29 mouse cellular contexts compared by ENCODE assay signal in genomic region chr11:21478191-21478590, GRCm38 (mm10).
DNase-seq lines count a peak whose midpoint lies in the region; ATAC-seq and TF ChIP-seq lines count a peak whose summit lies in the region.
"Had no signal": no experiment of that assay in that cellular context is flagged by ENCODE, and none has a peak within 500 bp of the region (broad histone marks: within the 10 kb centered on the region; RNA-seq: fewer than 3 reads in every experiment).

No protein-coding gene starts in this region.

- no peaks in the 10 kb centered on the region for H3K4me1 ChIP-seq in midbrain, embryonic 13.5 days (replicated peaks)
- H3K4me1 ChIP-seq: embryonic facial prominence, embryonic 10.5 days; heart, embryonic 13.5 days; limb, embryonic 13.5 days; liver, embryonic 13.5 days; midbrain, embryonic 12.5 days had no signal

- no peak overlapping the region for H3K4me3 ChIP-seq in midbrain, embryonic 13.5 days (replicated peaks)
- no peak overlapping the region for H3K4me3 ChIP-seq in gastrocnemius, adult 2 months
- H3K4me3 ChIP-seq: embryonic facial prominence, embryonic 10.5 days; heart, adult 2 months; heart, embryonic 13.5 days; limb, embryonic 13.5 days; liver, embryonic 13.5 days; midbrain, embryonic 12.5 days had no signal

- peak; percentile 12 for DNase-seq in layer of hippocampus, adult 11-12 months (ENCODE audit: low spot score)
- DNase-seq in layer of hippocampus, adult 9-10 months (ENCODE audit: low spot score), result no peak
- peak; percentile 50 for DNase-seq in right cerebral cortex, adult 18-20 months
- DNase-seq in right cerebral cortex, postnatal 4 days, result no peak
- peak; percentile 53 for DNase-seq in layer of hippocampus, adult 9-11 months
- no peak for DNase-seq in gastrocnemius, adult 2 months
- DNase-seq: adrenal gland, adult 2 months; B cell, adult 2 months; cerebellum, adult 11-12 months; cerebellum, postnatal 10 days; gastrocnemius, postnatal 36 days; heart, adult 2 months; heart, postnatal 14 days; kidney, adult 9 months; kidney, postnatal 14 days; liver, embryonic 13.5 days; lung, adult 2 months; lung, postnatal 14 days; spleen, adult 18-20 months had no signal

- no peaks in the 10 kb centered on the region for H3K36me3 ChIP-seq in midbrain, embryonic 13.5 days
- H3K36me3 ChIP-seq: embryonic facial prominence, embryonic 10.5 days; G1E; heart, embryonic 13.5 days; limb, embryonic 13.5 days; liver, embryonic 13.5 days; midbrain, embryonic 12.5 days had no signal

- no peak for TF ChIP-seq CTCF in gastrocnemius, adult 2 months (IDR thresholded peaks at IDR 0.05)

- H3K27me3 ChIP-seq in midbrain, embryonic 13.5 days, result no peaks in the 10 kb centered on the region
- H3K27me3 ChIP-seq: CH12.LX; heart, embryonic 13.5 days; limb, embryonic 13.5 days; liver, embryonic 13.5 days; midbrain, embryonic 12.5 days had no signal

- no peak overlapping the region for H3K9ac ChIP-seq in midbrain, embryonic 13.5 days (replicated peaks)
- H3K9ac ChIP-seq: heart, embryonic 13.5 days; limb, embryonic 13.5 days; liver, embryonic 13.5 days; midbrain, embryonic 12.5 days had no signal

- intact Hi-C loops in gastrocnemius, adult 2 months (cut with DNase I), result no loop called here

- no peaks in the 10 kb centered on the region for H3K9me3 ChIP-seq in midbrain, embryonic 13.5 days
- H3K9me3 ChIP-seq: embryonic facial prominence, embryonic 10.5 days; G1E; limb, embryonic 13.5 days; liver, embryonic 13.5 days; midbrain, embryonic 12.5 days had no signal

- no peak for ATAC-seq in midbrain, embryonic 13.5 days
- ATAC-seq: hindbrain, postnatal 0 days; intestine, embryonic 16.5 days; Patski had no signal

- H3K4me2 ChIP-seq in midbrain, embryonic 13.5 days (replicated peaks), result no peak overlapping the region
- H3K4me2 ChIP-seq: heart, embryonic 13.5 days; limb, embryonic 13.5 days; liver, embryonic 13.5 days; midbrain, embryonic 12.5 days had no signal

- H3K27ac ChIP-seq in midbrain, embryonic 13.5 days, result no peak overlapping the region
- H3K27ac ChIP-seq in gastrocnemius, adult 2 months, result no peak overlapping the region
- H3K27ac ChIP-seq: embryonic facial prominence, embryonic 10.5 days; heart, adult 2 months; heart, embryonic 13.5 days; hindbrain, postnatal 0 days; limb, embryonic 13.5 days; liver, embryonic 13.5 days; midbrain, embryonic 12.5 days had no signal

Comparison
In these comparisons a context has a peak if more than half of its experiments do, and no peak if none do; other contexts are left out.
1. DNase-seq: peak in layer of hippocampus, adult 11-12 months (single experiment), right cerebral cortex, adult 18-20 months (single experiment) and layer of hippocampus, adult 9-11 months (single experiment); none in layer of hippocampus, adult 9-10 months (single experiment), right cerebral cortex, postnatal 4 days (single experiment) and gastrocnemius, adult 2 months (single experiment).